Mouse (Mus musculus): Measurements from ENCODE around the gene Myh10.

GRCm38 (mm10) chr11:68767762-68768542, 76.6 kb downstream of the Myh10 start:
- no peak for TF ChIP-seq CTCF (conservative IDR thresholded peaks at IDR 0.05; ENCODE audit: low read length)
- TF ChIP-seq POU5F1 (IDR thresholded peaks at IDR 0.05; ENCODE audit: borderline replicate concordance, low read length): no peak
- no peak for TF ChIP-seq NANOG (IDR thresholded peaks at IDR 0.05; ENCODE audit: borderline replicate concordance, low read length)

All from E14TG2a.4 (cell line).